Mouse (Mus musculus) cortical plate, adult 2 months (tissue): ENCODE results near the gene Ccdc154.

Experiments
- CTCF ChIP-seq: fragments of 200-500 bp; IDR thresholded peaks from 2 replicates; pipeline ENCODE4 v1.5.1; 2011; ENCODE audit warnings: mild to moderate bottlenecking, control low read depth, low read length; ENCODE audit not compliant: insufficient read depth; ENCODE audit errors: extremely low read depth
- POLR2A ChIP-seq: fragments of 200-500 bp; IDR thresholded peaks from 2 replicates; pipeline ENCODE4 v1.6.1; 2011; ENCODE audit warnings: mild to moderate bottlenecking, low read length, control low read depth; ENCODE audit not compliant: insufficient read depth; ENCODE audit errors: extremely low read depth

DNA sequence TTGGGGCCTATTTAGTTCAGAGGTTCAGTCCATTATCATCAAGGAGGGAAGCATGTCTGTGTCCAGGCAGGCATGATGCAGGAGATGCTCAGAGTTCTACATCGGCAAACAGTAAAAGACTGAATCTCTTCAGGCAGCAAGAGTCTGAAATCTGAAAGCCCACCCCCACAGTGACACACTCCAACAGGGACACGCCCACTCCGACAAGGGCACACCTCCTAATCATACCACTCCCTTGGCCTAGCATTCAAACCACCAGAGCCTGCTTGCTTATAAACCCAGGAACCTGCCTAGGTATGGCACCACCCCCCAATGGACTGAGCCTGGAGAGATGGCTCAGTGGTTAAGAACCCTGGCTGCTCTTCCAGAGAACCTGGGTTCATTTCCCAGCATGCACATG, 53.2 kb downstream of the Ccdc154 start:
- TF ChIP-seq POLR2A (no peak), CTCF (no peak)
